Mouse (Mus musculus): ENCODE data around the gene Olfr282.

- TF ChIP-seq CTCF (IDR thresholded peaks at IDR 0.05; ENCODE audit: extremely low read depth, insufficient read depth, insufficient read length, insufficient replicate concordance) (no peak), POLR2A (IDR thresholded peaks at IDR 0.05; ENCODE audit: low read depth, low read length) (no peak)
Measured at GRCm38 (mm10) chr15:98391903-98392187, 39.2 kb upstream of the Olfr282 start.

Data from spleen, adult 2 months (tissue).